Mouse (Mus musculus): Measurements from ENCODE around the gene Hypk. TPM values are rescaled to one million over a fixed set of nuclear protein-coding genes. Genes with fewer than 3 reads are reported as not detected.
A peak's percentile ranks its signal among the peaks of the same experiment; 100 is the strongest.
"Not testable (repeated sequence)": the region's sequence is repeated elsewhere in the genome, so short reads cannot be mapped to it uniquely, and the experiment has no call there.

The Hypk gene
- polyA plus RNA-seq, 1 experiment from 2014 or later: 70.9 TPM

GRCm38 (mm10) chr2:121450093-121450492, 3.0 kb upstream of the Hypk start:
- WGBS: 0% methylated on average over 7 of the region's 7 CpGs
- peak; percentile 22 for TF ChIP-seq CTCF (IDR thresholded peaks at IDR 0.05)
- TF ChIP-seq EP300 (IDR thresholded peaks at IDR 0.05): no peak
- no peak; the same call in 1 of the 2 replicates for ATAC-seq
- Histone ChIP-seq H3K4me1 (ENCODE audit: insufficient read depth, low read depth, low read length) (0 out of 2 replicates have a peak, but pooled peaks cover 2% of the 10 kb centered on the region), H3K9me3 (ENCODE audit: low read length) (no peaks in the 10 kb centered on the region), H3K4me2 (replicated peaks; ENCODE audit: low read depth, low read length) (peak overlapping the region; percentile 73), H3K9ac (replicated peaks; ENCODE audit: low read depth) (peak overlapping the region; percentile 98), H3K27ac (ENCODE audit: low read length) (peak overlapping the region; percentile 98), H3K36me3 (ENCODE audit: insufficient read depth, low read length) (no peaks in the 10 kb centered on the region; the same call in 1 of the 2 replicates), H3K27me3 (replicated peaks; ENCODE audit: insufficient read depth, low read length) (no peaks in the 10 kb centered on the region), H3K4me3 (ENCODE audit: low read depth, low read length) (peak overlapping the region; percentile 99)
- DNase-seq (ENCODE audit: low spot score): peak; percentile 75

DNA sequence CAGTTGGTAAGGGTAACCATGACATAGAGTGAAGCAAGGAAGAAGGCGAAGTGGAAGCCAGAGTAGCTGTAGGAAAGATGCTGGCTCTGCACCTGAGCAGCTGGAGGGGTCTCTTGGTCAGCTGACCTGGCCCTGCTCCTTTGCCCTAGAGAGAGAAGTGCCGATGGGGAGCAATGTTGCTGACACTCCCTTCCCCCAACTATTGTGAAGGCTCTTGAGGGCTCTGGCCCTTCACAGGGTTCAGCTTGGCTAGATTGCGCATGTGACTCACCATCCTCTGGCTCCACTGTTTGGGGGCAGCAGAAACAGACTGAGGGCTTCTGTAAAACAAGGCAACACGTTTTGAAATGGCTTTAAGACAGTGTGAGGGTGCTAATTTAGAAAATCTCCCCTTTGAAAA, 729 bp upstream of the Hypk start:
- Histone ChIP-seq H3K9ac (replicated peaks; ENCODE audit: low read depth) (no peak overlapping the region), H3K4me2 (replicated peaks; ENCODE audit: low read depth, low read length) (no peak overlapping the region), H3K27ac (ENCODE audit: low read length) (no peak overlapping the region), H3K9me3 (ENCODE audit: low read length) (no peaks in the 10 kb centered on the region), H3K4me3 (ENCODE audit: low read depth, low read length) (no peak overlapping the region), H3K4me1 (ENCODE audit: insufficient read depth, low read depth, low read length) (peaks cover 6% of the 10 kb centered on the region; the same call in 1 of the 2 replicates), H3K36me3 (ENCODE audit: insufficient read depth, low read length) (no peaks in the 10 kb centered on the region; the same call in 1 of the 2 replicates), H3K27me3 (replicated peaks; ENCODE audit: insufficient read depth, low read length) (no peaks in the 10 kb centered on the region)
- TF ChIP-seq EP300 (IDR thresholded peaks at IDR 0.05): no peak
- DNase-seq (ENCODE audit: low spot score): no peak
- WGBS: 65% methylated on average over 4 of the region's 4 CpGs
- no peak for ATAC-seq

DNA sequence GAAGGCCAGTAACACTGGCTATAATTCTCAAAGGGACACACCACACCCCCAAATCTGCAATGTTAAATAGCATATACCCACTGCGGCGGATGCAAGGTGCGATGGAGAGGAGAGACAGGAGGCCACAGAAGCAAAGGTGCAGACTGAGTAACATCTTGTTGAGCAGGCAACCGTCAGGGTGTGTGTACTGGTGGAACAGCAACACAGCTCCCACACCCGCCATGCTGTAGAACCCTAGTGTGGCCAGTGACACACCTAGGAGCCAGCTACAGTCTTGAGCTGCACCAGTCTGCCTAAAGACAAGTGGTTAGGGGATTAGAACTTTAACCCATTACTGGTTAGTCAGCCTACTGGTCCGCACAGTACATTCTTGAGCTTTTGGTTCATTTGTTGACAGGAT, 827 bp downstream of the Hypk start:
- H3K4me3 ChIP-seq (ENCODE audit: low read depth, low read length): no peak overlapping the region
- peaks cover 9% of the 10 kb centered on the region; the same call in 1 of the 2 replicates for H3K4me1 ChIP-seq (ENCODE audit: insufficient read depth, low read depth, low read length)
- WGBS: 83% methylated on average over 6 of the region's 6 CpGs
- no peak for DNase-seq (ENCODE audit: low spot score)
- H3K27ac ChIP-seq (ENCODE audit: low read length): no peak overlapping the region
- H3K36me3 ChIP-seq (ENCODE audit: insufficient read depth, low read length): no peaks in the 10 kb centered on the region; the same call in 1 of the 2 replicates
- TF ChIP-seq CTCF (IDR thresholded peaks at IDR 0.05) (no peak), EP300 (IDR thresholded peaks at IDR 0.05) (no peak)
- no peak for ATAC-seq
- no peak overlapping the region for H3K4me2 ChIP-seq (replicated peaks; ENCODE audit: low read depth, low read length)
- no peaks in the 10 kb centered on the region for H3K9me3 ChIP-seq (ENCODE audit: low read length)
- H3K27me3 ChIP-seq (replicated peaks; ENCODE audit: insufficient read depth, low read length): no peaks in the 10 kb centered on the region
- no peak overlapping the region for H3K9ac ChIP-seq (replicated peaks; ENCODE audit: low read depth)

DNA sequence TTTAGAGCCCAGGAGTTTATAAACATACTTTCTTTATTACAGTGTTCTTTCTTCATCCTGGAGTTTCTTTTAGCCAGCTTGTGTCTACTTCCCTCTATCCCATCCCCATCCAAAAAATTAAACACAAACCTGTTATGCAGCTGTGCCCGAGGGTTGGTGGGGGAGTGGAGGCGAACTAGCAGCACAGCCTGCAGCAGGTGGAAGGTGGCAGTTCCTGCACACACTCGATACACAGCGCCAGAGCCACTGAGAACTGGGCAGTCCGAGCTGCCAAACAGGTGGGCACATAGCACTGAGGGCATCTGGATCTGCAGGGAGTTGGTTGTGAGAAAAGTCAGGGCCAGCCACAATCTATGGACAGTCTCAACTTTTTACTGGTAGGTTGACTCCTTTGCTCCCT, 2.4 kb downstream of the Hypk start:
- no peak for TF ChIP-seq EP300 (IDR thresholded peaks at IDR 0.05)
- TF ChIP-seq CTCF (IDR thresholded peaks at IDR 0.05): no peak
- H3K4me2 ChIP-seq (replicated peaks; ENCODE audit: low read depth, low read length): no peak overlapping the region
- no peak for ATAC-seq

GRCm38 (mm10) chr2:121456692-121457642, 3.9 kb downstream of the Hypk start, which contains the start of gene Serinc4:
Serinc4 (minus strand) TSS chr2:121456781.
- no peaks in the 10 kb centered on the region; the same call in 1 of the 2 replicates for H3K36me3 ChIP-seq (ENCODE audit: insufficient read depth, low read length)
- peak within 1 kb of the TSS; percentile 65 for H3K4me2 ChIP-seq (replicated peaks; ENCODE audit: low read depth, low read length)
- peak within 1 kb of the TSS; percentile 76 for H3K9ac ChIP-seq (replicated peaks; ENCODE audit: low read depth)
- H3K4me1 ChIP-seq (ENCODE audit: insufficient read depth, low read depth, low read length): peaks cover 6% of the 10 kb centered on the region; the same call in 1 of the 2 replicates
- H3K4me3 ChIP-seq (ENCODE audit: low read depth, low read length): peak within 1 kb of the TSS; percentile 74
- no peaks in the 10 kb centered on the region for H3K9me3 ChIP-seq (ENCODE audit: low read length)
- H3K27me3 ChIP-seq (replicated peaks; ENCODE audit: insufficient read depth, low read length): no peaks in the 10 kb centered on the region
- 3% methylated on average over 41 of the region's 41 CpGs for WGBS
- peak within 1 kb of the TSS; percentile 78 for H3K27ac ChIP-seq (ENCODE audit: low read length)
- TF ChIP-seq CTCF (IDR thresholded peaks at IDR 0.05) (no peak), EP300 (IDR thresholded peaks at IDR 0.05) (no peak)
- DNase-seq (ENCODE audit: low spot score): peak; percentile 94
- ATAC-seq: peak; percentile 95

More for the DNA sequence above, 2.4 kb downstream of the Hypk start:
- Histone ChIP-seq H3K4me3 (ENCODE audit: low read depth, low read length) (no peak overlapping the region), H3K9me3 (ENCODE audit: low read length) (no peaks in the 10 kb centered on the region), H3K27ac (ENCODE audit: low read length) (no peak overlapping the region), H3K4me1 (ENCODE audit: insufficient read depth, low read depth, low read length) (peaks cover 6% of the 10 kb centered on the region; the same call in 1 of the 2 replicates), H3K27me3 (replicated peaks; ENCODE audit: insufficient read depth, low read length) (no peaks in the 10 kb centered on the region), H3K36me3 (ENCODE audit: insufficient read depth, low read length) (no peaks in the 10 kb centered on the region; the same call in 1 of the 2 replicates), H3K9ac (replicated peaks; ENCODE audit: low read depth) (no peak overlapping the region)
- 73% methylated on average over 5 of the region's 5 CpGs for WGBS
- no peak for DNase-seq (ENCODE audit: low spot score)

DNA sequence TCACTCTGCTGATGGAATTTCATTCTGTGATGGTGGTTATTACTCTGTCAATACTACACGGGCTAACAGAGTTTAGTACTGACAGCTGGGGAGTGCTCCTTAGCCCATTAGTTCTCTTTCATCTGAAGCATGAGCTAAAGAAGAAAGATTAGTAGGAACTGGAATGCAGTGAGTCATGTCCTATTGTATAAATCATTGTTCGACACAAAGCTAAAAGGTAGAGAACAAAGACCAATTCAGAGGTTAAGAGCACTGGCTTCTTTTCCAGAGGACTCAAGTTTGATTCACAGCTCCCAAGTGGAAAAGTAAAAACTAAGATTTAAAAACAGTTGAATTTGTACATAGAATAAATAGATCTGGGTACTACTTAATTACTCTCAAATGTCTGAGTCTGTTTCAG, 7.0 kb downstream of the Hypk start:
- Histone ChIP-seq H3K27me3 (replicated peaks; ENCODE audit: insufficient read depth, low read length) (no peaks in the 10 kb centered on the region), H3K4me3 (ENCODE audit: low read depth, low read length) (no peak overlapping the region), H3K27ac (ENCODE audit: low read length) (no peak overlapping the region), H3K4me1 (ENCODE audit: insufficient read depth, low read depth, low read length) (peaks cover 6% of the 10 kb centered on the region; the same call in 1 of the 2 replicates), H3K9me3 (ENCODE audit: low read length) (no peaks in the 10 kb centered on the region), H3K4me2 (replicated peaks; ENCODE audit: low read depth, low read length) (no peak overlapping the region), H3K9ac (replicated peaks; ENCODE audit: low read depth) (no peak overlapping the region), H3K36me3 (ENCODE audit: insufficient read depth, low read length) (no peaks in the 10 kb centered on the region)
- no peak for TF ChIP-seq CTCF (IDR thresholded peaks at IDR 0.05)
- no peak for TF ChIP-seq EP300 (IDR thresholded peaks at IDR 0.05)
- WGBS: 49% methylated on average over 2 of the region's 2 CpGs
- ATAC-seq (no peak), DNase-seq (ENCODE audit: low spot score) (no peak)

DNA sequence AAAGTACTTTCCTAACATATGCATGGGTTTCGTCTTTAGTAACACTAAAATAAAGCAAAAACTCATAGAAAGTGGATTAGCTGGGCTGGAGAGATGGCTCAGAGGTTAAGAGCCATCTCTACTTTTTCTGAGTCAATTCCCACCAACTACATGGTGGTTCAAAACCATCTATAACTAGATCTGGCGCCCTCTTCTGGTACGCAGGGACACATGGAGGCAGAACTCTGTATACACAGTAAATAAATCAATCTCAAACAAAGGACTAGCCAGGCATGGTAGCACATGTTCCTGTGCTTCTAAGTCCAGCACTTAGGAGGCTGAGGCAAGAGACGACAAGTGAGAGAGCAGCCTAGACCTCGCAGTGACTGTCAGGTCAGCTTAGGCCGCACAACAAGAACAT, 15.9 kb downstream of the Hypk start:
- 40% methylated on average over 1 of the region's 6 CpGs for WGBS
- H3K4me1 ChIP-seq (ENCODE audit: insufficient read depth, low read depth, low read length); H3K9me3 ChIP-seq (ENCODE audit: low read length); H3K9ac ChIP-seq (replicated peaks; ENCODE audit: low read depth); H3K4me3 ChIP-seq (ENCODE audit: low read depth, low read length); DNase-seq (ENCODE audit: low spot score); H3K27me3 ChIP-seq (replicated peaks; ENCODE audit: insufficient read depth, low read length); ATAC-seq; H3K4me2 ChIP-seq (replicated peaks; ENCODE audit: low read depth, low read length); H3K36me3 ChIP-seq (ENCODE audit: insufficient read depth, low read length); H3K27ac ChIP-seq (ENCODE audit: low read length): not testable (repeated sequence)

- not testable (repeated sequence) for H3K27me3 ChIP-seq (replicated peaks; ENCODE audit: insufficient read depth, low read length); H3K4me2 ChIP-seq (replicated peaks; ENCODE audit: low read depth, low read length); ATAC-seq; H3K4me3 ChIP-seq (ENCODE audit: low read depth, low read length); H3K9ac ChIP-seq (replicated peaks; ENCODE audit: low read depth); H3K36me3 ChIP-seq (ENCODE audit: insufficient read depth, low read length); DNase-seq (ENCODE audit: low spot score); H3K27ac ChIP-seq (ENCODE audit: low read length); H3K4me1 ChIP-seq (ENCODE audit: insufficient read depth, low read depth, low read length); H3K9me3 ChIP-seq (ENCODE audit: low read length)
- WGBS: 91% methylated on average over 3 of the region's 3 CpGs
Measured at GRCm38 (mm10) chr2:121472783-121473182, 19.7 kb downstream of the Hypk start.

Data from lung, postnatal 0 days (tissue).